20 mouse cellular contexts compared by ENCODE assay signal in genomic region chr14:97774135-97774767, GRCm38 (mm10).
DNase-seq lines count a peak whose midpoint lies in the region; ATAC-seq and TF ChIP-seq lines count a peak whose summit lies in the region.
"Had no signal": no experiment of that assay in that cellular context is flagged by ENCODE, and none has a peak within 500 bp of the region (broad histone marks: within the 10 kb centered on the region; RNA-seq: fewer than 3 reads in every experiment).

No protein-coding gene starts in this region.

- H3K9me3 ChIP-seq in kidney, embryonic 15.5 days (replicated peaks), result peaks cover 12% of the 10 kb centered on the region
- H3K9me3 ChIP-seq in stomach, embryonic 15.5 days, result no peaks in the 10 kb centered on the region
- H3K9me3 ChIP-seq: forebrain, embryonic 13.5 days had no signal

- intact Hi-C loops in left cerebral cortex, postnatal 10 days (cut with DNase I), result no loop called here

- POLR2A ChIA-PET in Patski (lab: Charles Lee), result interaction anchor here (0.6 kb wide), 2 partner anchors 9 to 10 kb away, joined by 4 to 6 read pairs; no protein-coding TSS in a partner anchor

- peak; percentile 27 for DNase-seq in kidney, adult 11 months
- DNase-seq in kidney, postnatal 10 days, result no peak
- peak; percentile 35 for DNase-seq in Patski (ENCODE audit: low read depth, low spot score)
- DNase-seq in left cerebral cortex, postnatal 10 days (ENCODE audit: extremely low spot score in 1 of 2, low spot score in 2 of 2), result no peak
- DNase-seq in thymus, postnatal 4 days, result no peak
- DNase-seq: adrenal gland, postnatal 14 days; cerebellum, adult 11-12 months; cerebellum, adult 9-10 months; cerebellum, postnatal 25 days; forebrain, postnatal 0 days; gastrocnemius, postnatal 14 days; heart, adult 2 months; heart, postnatal 14 days had no signal

- H3K9ac ChIP-seq in kidney, embryonic 15.5 days, result no peak overlapping the region
- H3K9ac ChIP-seq in stomach, embryonic 15.5 days, result no peak overlapping the region
- H3K9ac ChIP-seq: forebrain, embryonic 13.5 days; forebrain, postnatal 0 days; heart, embryonic 15.5 days had no signal

- WGBS in kidney, embryonic 15.5 days, result 58% methylated on average over 2 of the region's 2 CpGs
- 61% methylated on average over 2 of the region's 2 CpGs for WGBS in stomach, embryonic 15.5 days

- no peaks in the 10 kb centered on the region for H3K36me3 ChIP-seq in kidney, embryonic 15.5 days
- H3K36me3 ChIP-seq in stomach, embryonic 15.5 days, result no peaks in the 10 kb centered on the region
- H3K36me3 ChIP-seq: embryonic facial prominence, embryonic 10.5 days; heart, embryonic 15.5 days had no signal

- CTCF ChIA-PET in Patski (lab: Charles Lee), result interaction anchor here (0.6 kb wide), 1 partner anchor 19 kb away, joined by 3 read pairs; no protein-coding TSS in a partner anchor

- in situ Hi-C loops in Patski (cut with MboI; ENCODE audit: low pct_unique_long_range_greater_than_20kb), result no loop called here

- H3K27ac ChIP-seq in kidney, embryonic 15.5 days, result peak overlapping the region; percentile 84
- no peak overlapping the region for H3K27ac ChIP-seq in stomach, embryonic 15.5 days
- H3K27ac ChIP-seq: embryonic facial prominence, embryonic 10.5 days; forebrain, embryonic 13.5 days; heart, adult 2 months; heart, embryonic 15.5 days had no signal

- H3K4me3 ChIP-seq in kidney, embryonic 15.5 days (replicated peaks), result no peak overlapping the region
- H3K4me3 ChIP-seq in stomach, embryonic 15.5 days (replicated peaks), result no peak overlapping the region
- H3K4me3 ChIP-seq: embryonic facial prominence, embryonic 10.5 days; forebrain, embryonic 13.5 days; heart, adult 2 months; heart, embryonic 15.5 days had no signal

- ATAC-seq in Patski, result peak; percentile 83
- ATAC-seq in kidney, embryonic 15.5 days (replicated peaks; ENCODE audit: low FRiP score), result peak; percentile 90
- peak; percentile 65 for ATAC-seq in stomach, embryonic 15.5 days (ENCODE audit: insufficient read depth, low FRiP score, low read depth)
- ATAC-seq: activated CD4-positive, CD25-positive, alpha-beta regulatory T cell, adult 4 months; forebrain, embryonic 13.5 days; forebrain, postnatal 0 days had no signal

- TF ChIP-seq CTCF in Patski (IDR thresholded peaks at IDR 0.05), result no peak

- no peak overlapping the region for H3K4me2 ChIP-seq in kidney, embryonic 15.5 days
- H3K4me2 ChIP-seq in stomach, embryonic 15.5 days, result no peak overlapping the region
- H3K4me2 ChIP-seq: forebrain, embryonic 13.5 days; heart, embryonic 11.5 days; heart, embryonic 15.5 days had no signal

- H3K4me1 ChIP-seq in kidney, embryonic 15.5 days, result 0 out of 2 replicates have a peak, but pooled peaks cover 3% of the 10 kb centered on the region
- no peaks in the 10 kb centered on the region for H3K4me1 ChIP-seq in stomach, embryonic 15.5 days
- H3K4me1 ChIP-seq: embryonic facial prominence, embryonic 10.5 days; forebrain, embryonic 13.5 days; heart, embryonic 15.5 days had no signal

- H3K27me3 ChIP-seq in Patski, result no peaks in the 10 kb centered on the region
- H3K27me3 ChIP-seq in kidney, embryonic 15.5 days, result no peaks in the 10 kb centered on the region
- no peaks in the 10 kb centered on the region for H3K27me3 ChIP-seq in stomach, embryonic 15.5 days (replicated peaks)
- H3K27me3 ChIP-seq: forebrain, embryonic 13.5 days; heart, embryonic 15.5 days had no signal

Comparison
In these comparisons a context has a peak if more than half of its experiments do, and no peak if none do; other contexts are left out.
1. DNase-seq: peak in kidney, adult 11 months (single experiment) and Patski (single experiment); none in kidney, postnatal 10 days (single experiment), left cerebral cortex, postnatal 10 days (0 of 2) and thymus, postnatal 4 days (single experiment).
2. Peak in every context shown above with its lines, with median percentiles within 50 percentile points of each other: ATAC-seq.